Mouse (Mus musculus) midbrain, embryonic 14.5 days (tissue): ENCODE measurements at regions not wholly inside any gene's neighbourhood (a gene's known extent, or its start where the extent isn't known, plus 50 kb on each side); places are given as distances from the start of the nearest gene placed in this dataset.

ENCODE experiments used
- ATAC-seq: fragments of 200-750 bp; cut with Nextera tagmentation; 2 replicates; pipeline ENCODE4 v1.8.0; 2017; ENCODE audit warnings: moderate number of reproducible peaks, moderate library complexity; ENCODE audit not compliant: low FRiP score, low TSS enrichment
- DNase-seq: peaks from one replicate; pipeline ENCODE4 v3.0.0-alpha.2; 2015
- H3K27ac ChIP-seq: fragments of 300-500 bp; sonication (generic); replicated peaks from 2 replicates; pipeline ENCODE4 v1.5.1; 2014; ENCODE audit warnings: mild to moderate bottlenecking, low read depth, low read length, moderate library complexity
- H3K27me3 ChIP-seq: fragments of 300-500 bp; sonication (generic); 2 replicates; pipeline ENCODE4 v1.6.1; 2014; ENCODE audit warnings: low read length, control low read depth, mixed read lengths; ENCODE audit not compliant: control insufficient read depth, insufficient read depth
- H3K36me3 ChIP-seq: fragments of 300-500 bp; sonication (generic); 2 replicates; pipeline ENCODE4 v1.6.1; 2014; ENCODE audit warnings: low read length, control low read depth; ENCODE audit not compliant: control insufficient read depth, insufficient read depth
- H3K4me1 ChIP-seq: fragments of 300-500 bp; sonication (generic); 2 replicates; pipeline ENCODE4 v1.6.1; 2014; ENCODE audit warnings: mild to moderate bottlenecking, antibody characterized with exemption, low read length, control low read depth; ENCODE audit not compliant: control insufficient read depth, insufficient read depth
- H3K4me2 ChIP-seq: fragments of 300-500 bp; sonication (generic); 2 replicates; pipeline ENCODE4 v1.6.1; 2014; ENCODE audit warnings: mild to moderate bottlenecking, low read length, moderate library complexity
- H3K4me3 ChIP-seq: fragments of 300-500 bp; sonication (generic); replicated peaks from 2 replicates; pipeline ENCODE4 v1.5.1; 2014; ENCODE audit warnings: low read depth, low read length
- H3K9ac ChIP-seq: fragments of 300-500 bp; sonication (generic); replicated peaks from 2 replicates; pipeline ENCODE4 v1.6.1; 2014; ENCODE audit warnings: mild to moderate bottlenecking, low read length, moderate library complexity
- H3K9me3 ChIP-seq: fragments of 300-500 bp; sonication (generic); 2 replicates; pipeline ENCODE4 v1.6.1; 2016; ENCODE audit warnings: low read length, control low read depth, mixed read lengths; ENCODE audit not compliant: control insufficient read depth
- WGBS: fragments of 180-500 bp; shearing (Covaris S2); extraction: QIAGEN DNeasy Blood & Tissue Kit; methylation state at CpG from one replicate; pipeline ENCODE4 v1.1.7; 2014; 5-methylcytosine and 5-hydroxymethylcytosine counted together

GRCm38 (mm10) chr11:111696668-111697067 lies 630.7 kb downstream of the Kcnj2 start:
- Histone ChIP-seq H3K27me3 (no peaks in the 10 kb centered on the region), H3K9ac (no peak overlapping the region), H3K4me3 (no peak overlapping the region), H3K9me3 (no peaks in the 10 kb centered on the region), H3K36me3 (no peaks in the 10 kb centered on the region), H3K4me1 (no peaks in the 10 kb centered on the region), H3K27ac (no peak overlapping the region), H3K4me2 (no peak overlapping the region)
- no peak for ATAC-seq
- WGBS: 89% methylated on average over 2 of the region's 2 CpGs
- DNase-seq: no peak

GRCm38 (mm10) chr11:111699862-111700261 lies 633.9 kb downstream of the Kcnj2 start:
- no peaks in the 10 kb centered on the region for H3K9me3 ChIP-seq
- H3K4me2 ChIP-seq: no peak overlapping the region
- ATAC-seq (no peak), DNase-seq (no peak)
- no peaks in the 10 kb centered on the region for H3K27me3 ChIP-seq
- H3K9ac ChIP-seq: no peak overlapping the region
- WGBS: 91% methylated on average over 3 of the region's 3 CpGs
- no peaks in the 10 kb centered on the region for H3K4me1 ChIP-seq
- no peaks in the 10 kb centered on the region for H3K36me3 ChIP-seq
- H3K4me3 ChIP-seq: no peak overlapping the region
- H3K27ac ChIP-seq: no peak overlapping the region

- no peak for ATAC-seq
- Histone ChIP-seq H3K4me2 (no peak overlapping the region), H3K4me1 (no peaks in the 10 kb centered on the region), H3K27me3 (no peaks in the 10 kb centered on the region), H3K4me3 (no peak overlapping the region), H3K9me3 (no peaks in the 10 kb centered on the region), H3K36me3 (no peaks in the 10 kb centered on the region), H3K27ac (no peak overlapping the region), H3K9ac (no peak overlapping the region)
- no peak for DNase-seq
- 59% methylated on average over 4 of the region's 4 CpGs for WGBS
Observed at GRCm38 (mm10) chr11:111706882-111707281, 640.9 kb downstream of the Kcnj2 start.

- no peak for ATAC-seq
- Histone ChIP-seq H3K4me1 (no peaks in the 10 kb centered on the region), H3K9ac (no peak overlapping the region), H3K4me2 (no peak overlapping the region), H3K27me3 (no peaks in the 10 kb centered on the region), H3K27ac (no peak overlapping the region), H3K9me3 (no peaks in the 10 kb centered on the region), H3K4me3 (no peak overlapping the region), H3K36me3 (no peaks in the 10 kb centered on the region)
- DNase-seq: no peak
- WGBS: 90% methylated on average over 5 of the region's 5 CpGs
Observed at GRCm38 (mm10) chr11:111715401-111715800, 649.4 kb downstream of the Kcnj2 start.

- 84% methylated on average over 4 of the region's 4 CpGs for WGBS
- no peak for DNase-seq
- no peak for ATAC-seq
- Histone ChIP-seq H3K9me3 (no peaks in the 10 kb centered on the region), H3K27ac (no peak overlapping the region), H3K4me1 (no peaks in the 10 kb centered on the region), H3K27me3 (no peaks in the 10 kb centered on the region), H3K4me2 (no peak overlapping the region), H3K4me3 (no peak overlapping the region), H3K9ac (no peak overlapping the region), H3K36me3 (no peaks in the 10 kb centered on the region)
Observed at GRCm38 (mm10) chr11:111722276-111722675, 656.3 kb downstream of the Kcnj2 start.

- no peak for DNase-seq
- 56% methylated on average over 4 of the region's 4 CpGs for WGBS
Observed at GRCm38 (mm10) chr11:111728148-111728547, 662.2 kb downstream of the Kcnj2 start.

GRCm38 (mm10) chr11:111732096-111732495 lies 666.1 kb downstream of the Kcnj2 start:
- Histone ChIP-seq H3K4me3 (no peak overlapping the region), H3K9me3 (no peaks in the 10 kb centered on the region), H3K27ac (no peak overlapping the region), H3K36me3 (no peaks in the 10 kb centered on the region), H3K27me3 (no peaks in the 10 kb centered on the region), H3K4me2 (no peak overlapping the region), H3K4me1 (no peaks in the 10 kb centered on the region), H3K9ac (no peak overlapping the region)
- 84% methylated on average over 8 of the region's 8 CpGs for WGBS
- ATAC-seq (no peak), DNase-seq (no peak)

More at GRCm38 (mm10) chr11:111728148-111728547, 662.2 kb downstream of the Kcnj2 start:
- H3K9ac ChIP-seq: no peak overlapping the region
- H3K36me3 ChIP-seq: no peaks in the 10 kb centered on the region
- no peaks in the 10 kb centered on the region for H3K9me3 ChIP-seq
- no peak overlapping the region for H3K4me2 ChIP-seq
- no peaks in the 10 kb centered on the region for H3K4me1 ChIP-seq
- ATAC-seq: no peak
- no peaks in the 10 kb centered on the region for H3K27me3 ChIP-seq
- H3K27ac ChIP-seq: no peak overlapping the region
- no peak overlapping the region for H3K4me3 ChIP-seq

GRCm38 (mm10) chr11:111735446-111735845 lies 669.5 kb downstream of the Kcnj2 start:
- H3K4me1 ChIP-seq: no peaks in the 10 kb centered on the region
- H3K9ac ChIP-seq: no peak overlapping the region
- no peak for ATAC-seq

GRCm38 (mm10) chr11:111735961-111736360 lies 670.0 kb downstream of the Kcnj2 start:
- H3K27ac ChIP-seq: no peak overlapping the region
- no peaks in the 10 kb centered on the region for H3K4me1 ChIP-seq
- no peak overlapping the region for H3K9ac ChIP-seq
- 93% methylated on average over 5 of the region's 5 CpGs for WGBS
- DNase-seq: no peak
- H3K9me3 ChIP-seq: no peaks in the 10 kb centered on the region
- no peak for ATAC-seq
- no peaks in the 10 kb centered on the region for H3K27me3 ChIP-seq
- no peak overlapping the region for H3K4me2 ChIP-seq
- H3K36me3 ChIP-seq: no peaks in the 10 kb centered on the region
- no peak overlapping the region for H3K4me3 ChIP-seq

More at GRCm38 (mm10) chr11:111735446-111735845, 669.5 kb downstream of the Kcnj2 start:
- no peaks in the 10 kb centered on the region for H3K36me3 ChIP-seq
- DNase-seq: no peak
- H3K27me3 ChIP-seq: no peaks in the 10 kb centered on the region
- no peak overlapping the region for H3K27ac ChIP-seq
- no peak overlapping the region for H3K4me3 ChIP-seq
- H3K9me3 ChIP-seq: no peaks in the 10 kb centered on the region
- 96% methylated on average over 1 of the region's 1 CpGs for WGBS
- H3K4me2 ChIP-seq: no peak overlapping the region
